Mouse (Mus musculus): ENCODE data around the gene Sart3. TPM values are rescaled to one million over a fixed set of nuclear protein-coding genes. Genes with fewer than 3 reads are reported as not detected.

Sart3 gene
- polyA plus RNA-seq, 1 experiment from 2014 or later = 55.2 TPM

DNA sequence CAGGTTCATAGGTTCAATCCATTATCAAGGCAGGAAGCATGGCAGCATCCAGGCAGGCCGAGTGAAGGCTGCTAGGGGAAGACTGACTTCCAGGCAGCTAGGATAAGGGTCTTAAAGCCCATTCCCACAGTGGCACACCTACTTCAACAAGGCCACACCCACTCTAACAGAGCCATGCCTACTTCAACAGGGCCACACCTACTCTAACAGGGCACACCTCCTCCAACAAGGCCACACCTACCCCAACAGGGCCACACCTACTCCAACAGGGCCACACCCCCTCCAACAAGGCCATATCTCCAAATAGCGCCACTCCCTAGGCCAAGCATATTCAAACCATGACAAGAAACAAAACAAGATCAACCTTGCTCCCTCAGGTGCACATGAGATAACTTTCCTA, 59.4 kb downstream of the Sart3 start:
- ATAC-seq (ENCODE audit: low FRiP score) (no peak), DNase-seq (ENCODE audit: low spot score, missing footprints) (no peak)
- Histone ChIP-seq H3K4me3 (ENCODE audit: low read depth, low read length) (no peak overlapping the region), H3K4me1 (ENCODE audit: control insufficient read depth, insufficient read depth, low read length) (peaks cover 9% of the 10 kb centered on the region), H3K4me2 (no peak overlapping the region), H3K9me3 (ENCODE audit: control insufficient read depth, low read length) (no peaks in the 10 kb centered on the region), H3K9ac (ENCODE audit: low read length) (no peak overlapping the region), H3K27ac (ENCODE audit: low read depth, low read length) (no peak overlapping the region), H3K27me3 (ENCODE audit: control insufficient read depth, insufficient read depth, low read length) (no peaks in the 10 kb centered on the region), H3K36me3 (ENCODE audit: control insufficient read depth, insufficient read depth, low read length) (no peaks in the 10 kb centered on the region)
- WGBS = 82% methylated on average over 2 of the region's 2 CpGs

DNA sequence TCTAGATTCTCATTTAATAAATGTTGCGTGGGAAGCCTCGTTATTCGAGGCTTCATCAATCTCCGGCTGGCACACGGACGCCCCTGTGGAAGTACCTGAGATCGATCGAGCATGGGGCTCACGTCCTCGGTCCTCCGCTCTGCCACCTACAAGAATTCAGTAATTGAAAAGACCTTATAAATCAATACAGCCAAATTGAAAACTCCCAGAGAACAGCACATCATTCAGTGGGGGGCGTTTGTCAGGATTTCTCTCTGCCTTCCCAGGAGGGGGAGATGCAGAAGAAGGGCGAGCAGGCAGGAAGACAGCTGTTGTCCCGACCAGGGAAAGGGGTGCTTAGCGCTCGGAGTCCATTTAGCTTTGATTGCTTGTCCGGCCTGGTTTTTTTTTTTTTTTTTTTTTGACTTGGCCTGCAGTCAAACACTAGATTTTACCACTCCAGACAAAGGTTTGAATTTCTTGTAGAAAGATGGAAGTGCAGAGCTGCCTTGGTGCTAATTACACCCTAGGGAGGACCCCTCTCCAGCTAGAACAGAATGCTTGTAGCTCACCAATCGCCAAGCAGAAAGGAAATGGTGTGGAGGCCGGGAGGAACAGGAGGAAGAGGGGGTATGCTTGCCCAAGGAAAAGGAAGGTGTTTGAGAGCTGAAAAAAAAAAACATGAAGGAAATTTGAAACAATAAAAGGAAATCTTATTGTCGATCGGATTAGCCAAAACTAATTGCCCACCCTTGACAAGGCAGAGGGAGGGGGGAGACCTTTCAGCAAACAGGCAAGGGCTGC, 68.3 kb downstream of the Sart3 start:
- 68% methylated on average over 21 of the region's 21 CpGs for WGBS
- no peaks in the 10 kb centered on the region for H3K36me3 ChIP-seq (ENCODE audit: control insufficient read depth, insufficient read depth, low read length)
- no peak overlapping the region for H3K4me2 ChIP-seq
- H3K27ac ChIP-seq (ENCODE audit: low read depth, low read length) = no peak overlapping the region
- H3K9ac ChIP-seq (ENCODE audit: low read length) = no peak overlapping the region
- no peaks in the 10 kb centered on the region; the same call in 1 of the 2 replicates for H3K4me1 ChIP-seq (ENCODE audit: control insufficient read depth, insufficient read depth, low read length)
- ATAC-seq (ENCODE audit: low FRiP score) (no peak), DNase-seq (ENCODE audit: low spot score, missing footprints) (no peak)
- no peaks in the 10 kb centered on the region for H3K27me3 ChIP-seq (ENCODE audit: control insufficient read depth, insufficient read depth, low read length)
- no peak overlapping the region for H3K4me3 ChIP-seq (ENCODE audit: low read depth, low read length)
- no peaks in the 10 kb centered on the region for H3K9me3 ChIP-seq (ENCODE audit: control insufficient read depth, low read length)

DNA sequence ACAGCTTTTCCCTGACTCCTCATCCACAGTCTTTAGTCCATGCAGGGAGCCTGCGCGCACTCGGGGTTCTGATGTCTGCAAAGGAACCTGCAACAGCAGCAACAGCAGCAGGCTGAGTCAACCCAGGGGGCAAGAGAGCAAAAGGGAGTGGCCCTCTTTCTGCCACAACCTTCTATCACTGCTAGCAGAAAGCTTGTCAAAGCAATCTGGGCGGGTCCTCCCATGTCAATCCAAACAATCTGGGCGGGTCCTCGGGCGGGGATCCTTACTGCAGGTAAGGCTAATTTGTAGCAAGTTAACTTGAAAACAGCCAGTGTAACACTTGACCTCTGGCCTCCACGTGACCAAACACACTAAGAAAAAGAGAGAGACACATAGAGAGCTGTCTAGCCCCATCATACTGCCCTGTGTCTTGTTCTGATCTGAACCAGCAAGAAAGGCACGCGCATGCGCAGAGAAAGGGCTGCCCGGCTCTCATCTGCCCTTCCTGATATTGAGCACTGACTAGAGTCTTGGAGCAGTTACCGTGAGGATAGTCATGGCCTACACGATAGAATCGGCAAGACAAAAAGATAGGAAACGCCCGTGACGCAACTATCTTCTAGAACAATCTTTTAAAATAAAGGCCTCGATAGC, 71.8 kb downstream of the Sart3 start:
- no peaks in the 10 kb centered on the region; the same call in 1 of the 2 replicates for H3K4me1 ChIP-seq (ENCODE audit: control insufficient read depth, insufficient read depth, low read length)
- ATAC-seq (ENCODE audit: low FRiP score) (no peak), DNase-seq (ENCODE audit: low spot score, missing footprints) (no peak)
- no peaks in the 10 kb centered on the region for H3K27me3 ChIP-seq (ENCODE audit: control insufficient read depth, insufficient read depth, low read length)
- H3K9ac ChIP-seq (ENCODE audit: low read length) = no peak overlapping the region
- 83% methylated on average over 19 of the region's 19 CpGs for WGBS
- no peak overlapping the region for H3K4me2 ChIP-seq
- no peak overlapping the region for H3K27ac ChIP-seq (ENCODE audit: low read depth, low read length)
- H3K9me3 ChIP-seq (ENCODE audit: control insufficient read depth, low read length) = no peaks in the 10 kb centered on the region
- no peaks in the 10 kb centered on the region for H3K36me3 ChIP-seq (ENCODE audit: control insufficient read depth, insufficient read depth, low read length)
- no peak overlapping the region for H3K4me3 ChIP-seq (ENCODE audit: low read depth, low read length)

DNA sequence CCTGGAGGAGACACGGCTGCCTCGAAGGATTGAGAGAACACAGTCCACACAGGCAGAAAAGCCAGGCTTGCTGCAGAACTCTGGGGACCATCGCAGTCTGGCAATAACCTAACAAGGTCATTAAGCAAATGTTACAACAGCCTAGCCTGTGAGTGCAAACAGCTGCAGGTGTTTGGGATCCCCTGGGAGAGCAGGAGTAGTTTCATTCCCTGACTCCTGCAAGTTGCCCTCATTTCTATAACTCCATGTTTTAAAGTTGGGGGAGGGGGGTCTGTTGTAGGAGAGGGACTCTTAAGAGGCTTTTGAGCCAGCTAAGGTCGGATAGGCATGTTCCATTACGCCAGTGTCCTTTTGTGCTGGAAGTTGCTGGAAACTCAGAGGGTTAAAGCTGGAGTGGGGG, 77.9 kb downstream of the Sart3 start:
- no peaks in the 10 kb centered on the region for H3K27me3 ChIP-seq (ENCODE audit: control insufficient read depth, insufficient read depth, low read length)
- 56% methylated on average over 5 of the region's 5 CpGs for WGBS
- no peak for DNase-seq (ENCODE audit: low spot score, missing footprints)

DNA sequence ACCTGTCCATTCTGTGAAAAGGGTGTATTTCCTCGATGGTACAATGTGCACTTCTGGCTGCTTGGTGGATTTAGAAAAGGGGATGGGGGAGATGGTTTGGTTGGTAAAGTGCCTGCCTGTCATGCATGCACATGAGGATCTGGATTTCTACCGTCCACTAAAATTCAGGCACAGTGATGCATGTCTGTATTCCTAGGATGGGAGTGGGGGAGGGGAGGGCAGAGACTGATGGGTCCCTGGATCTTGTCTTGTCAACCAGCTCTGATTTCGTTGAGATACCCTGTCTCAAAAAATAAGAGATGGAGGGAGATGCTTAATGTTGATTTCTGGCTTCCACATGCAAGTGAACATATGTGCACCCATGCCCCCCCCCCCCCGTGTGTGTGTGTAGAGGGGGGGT, 78.3 kb downstream of the Sart3 start:
- Histone ChIP-seq H3K27me3 (ENCODE audit: control insufficient read depth, insufficient read depth, low read length) (no peaks in the 10 kb centered on the region), H3K27ac (ENCODE audit: low read depth, low read length) (no peak overlapping the region), H3K9ac (ENCODE audit: low read length) (no peak overlapping the region), H3K36me3 (ENCODE audit: control insufficient read depth, insufficient read depth, low read length) (no peaks in the 10 kb centered on the region), H3K4me3 (ENCODE audit: low read depth, low read length) (no peak overlapping the region), H3K9me3 (ENCODE audit: control insufficient read depth, low read length) (peaks cover 4% of the 10 kb centered on the region; the same call in 1 of the 2 replicates), H3K4me1 (ENCODE audit: control insufficient read depth, insufficient read depth, low read length) (no peaks in the 10 kb centered on the region), H3K4me2 (no peak overlapping the region)
- ATAC-seq (ENCODE audit: low FRiP score) (no peak), DNase-seq (ENCODE audit: low spot score, missing footprints) (no peak)
- WGBS = 70% methylated on average over 4 of the region's 4 CpGs

More for the DNA sequence above, 77.9 kb downstream of the Sart3 start:
- H3K27ac ChIP-seq (ENCODE audit: low read depth, low read length) = no peak overlapping the region
- ATAC-seq (ENCODE audit: low FRiP score) = no peak
- H3K4me2 ChIP-seq = no peak overlapping the region
- no peak overlapping the region for H3K4me3 ChIP-seq (ENCODE audit: low read depth, low read length)
- no peak overlapping the region for H3K9ac ChIP-seq (ENCODE audit: low read length)
- no peaks in the 10 kb centered on the region for H3K4me1 ChIP-seq (ENCODE audit: control insufficient read depth, insufficient read depth, low read length)
- H3K36me3 ChIP-seq (ENCODE audit: control insufficient read depth, insufficient read depth, low read length) = no peaks in the 10 kb centered on the region
- peaks cover 4% of the 10 kb centered on the region; the same call in 1 of the 2 replicates for H3K9me3 ChIP-seq (ENCODE audit: control insufficient read depth, low read length)

DNA sequence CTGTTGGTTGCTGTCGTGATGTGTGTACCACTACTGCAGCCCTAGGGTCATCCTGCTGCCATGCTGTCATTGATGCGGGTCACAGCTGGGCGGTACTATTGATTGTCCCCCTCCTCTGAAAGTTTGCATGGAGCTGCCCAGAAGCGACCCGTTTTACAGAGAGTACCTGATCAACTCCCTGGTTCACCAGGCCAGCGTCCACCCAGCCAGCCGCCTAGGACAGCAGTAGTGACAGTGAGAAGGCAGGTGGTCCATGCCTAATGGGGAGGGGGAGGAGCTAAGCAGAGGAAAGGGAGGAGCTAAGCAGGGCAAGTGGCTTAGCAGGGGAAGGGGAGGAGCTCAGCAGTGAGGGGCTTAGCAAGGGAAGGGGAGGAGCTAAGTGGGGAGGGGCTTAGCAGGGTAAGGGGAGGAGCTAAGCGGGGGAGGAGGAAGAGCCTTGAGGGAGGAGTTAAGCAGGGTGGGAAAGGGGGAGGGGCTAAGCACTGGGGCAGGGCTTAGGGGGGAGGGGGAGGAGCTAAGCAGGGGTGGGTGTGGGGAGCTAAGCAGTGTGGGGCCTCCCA, 79.0 kb downstream of the Sart3 start:
- Histone ChIP-seq H3K9me3 (ENCODE audit: control insufficient read depth, low read length) (peaks cover 4% of the 10 kb centered on the region; the same call in 1 of the 2 replicates), H3K4me2 (no peak overlapping the region), H3K9ac (ENCODE audit: low read length) (no peak overlapping the region), H3K27ac (ENCODE audit: low read depth, low read length) (no peak overlapping the region), H3K4me1 (ENCODE audit: control insufficient read depth, insufficient read depth, low read length) (no peaks in the 10 kb centered on the region), H3K4me3 (ENCODE audit: low read depth, low read length) (no peak overlapping the region), H3K36me3 (ENCODE audit: control insufficient read depth, insufficient read depth, low read length) (no peaks in the 10 kb centered on the region), H3K27me3 (ENCODE audit: control insufficient read depth, insufficient read depth, low read length) (no peaks in the 10 kb centered on the region)
- DNase-seq (ENCODE audit: low spot score, missing footprints) (no peak), ATAC-seq (ENCODE audit: low FRiP score) (no peak)
- 83% methylated on average over 8 of the region's 8 CpGs for WGBS

Other genes starting within 250 kb of the Sart3 start
- 0.98 and 2.2 TPM in 2 replicates for gene Cmklr1, start 122.1 kb downstream of the Sart3 start, polyA plus RNA-seq (2014; fragmentation: Nextera tagmentation; extraction: Ambion mirVana)
- gene 1700069L16Rik, start 47.7 kb downstream of the Sart3 start, polyA plus RNA-seq (2014; fragmentation: Nextera tagmentation; extraction: Ambion mirVana) = not detected in 2 replicates
- gene Ficd, start 36.7 kb downstream of the Sart3 start, polyA plus RNA-seq (2014; fragmentation: Nextera tagmentation; extraction: Ambion mirVana) = 3.3 TPM in 2 replicates
- gene Iscu, start 238 bp upstream of the Sart3 start, polyA plus RNA-seq (2014; fragmentation: Nextera tagmentation; extraction: Ambion mirVana) = 117 and 121 TPM in 2 replicates
- 9.9 and 10.9 TPM in 2 replicates for gene Tmem119, start 28.0 kb upstream of the Sart3 start, polyA plus RNA-seq (2014; fragmentation: Nextera tagmentation; extraction: Ambion mirVana)
- 1.3 TPM in 2 replicates for gene Selplg, start 60.1 kb upstream of the Sart3 start, polyA plus RNA-seq (2014; fragmentation: Nextera tagmentation; extraction: Ambion mirVana)
- gene Coro1c, start 136.2 kb upstream of the Sart3 start, polyA plus RNA-seq (2014; fragmentation: Nextera tagmentation; extraction: Ambion mirVana) = 201 and 205 TPM in 2 replicates
- gene Ssh1, start 221.4 kb upstream of the Sart3 start, polyA plus RNA-seq (2014; fragmentation: Nextera tagmentation; extraction: Ambion mirVana) = 18.8 and 20.8 TPM in 2 replicates
- not detected in 2 replicates for gene Dao, start 231.2 kb upstream of the Sart3 start, polyA plus RNA-seq (2014; fragmentation: Nextera tagmentation; extraction: Ambion mirVana)

Measured in midbrain, embryonic 11.5 days (tissue).